Mouse (Mus musculus): Measurements from ENCODE around the gene Dzip3. TPM values are rescaled to one million over a fixed set of nuclear protein-coding genes. Genes with fewer than 3 reads are reported as not detected.

Gene Dzip3
- polyA plus RNA-seq, 1 experiment, result 54.2 TPM

GRCm38 (mm10) chr16:48890733-48891132 lies 103.2 kb downstream of the Dzip3 start:
- Histone ChIP-seq H3K27ac (ENCODE audit: insufficient read depth, low read length) (no peak overlapping the region), H3K4me3 (ENCODE audit: insufficient read depth, low read length) (no peak overlapping the region), H3K4me1 (ENCODE audit: control insufficient read depth, insufficient read depth, low read length) (no peaks in the 10 kb centered on the region)
- no peak for TF ChIP-seq POLR2A (IDR thresholded peaks at IDR 0.05; ENCODE audit: extremely low read depth, insufficient read depth, low read length)
- TF ChIP-seq CTCF (IDR thresholded peaks at IDR 0.05; ENCODE audit: extremely low read depth, insufficient read depth, low read length), result no peak

Other genes starting within 250 kb of the Dzip3 start
- gene Trat1, start 222.1 kb downstream of the Dzip3 start, polyA plus RNA-seq (2012; rRNA removed), result 0.58 and 1.4 TPM in 2 replicates
- gene Retnlb, start 177.3 kb downstream of the Dzip3 start, polyA plus RNA-seq (2012; rRNA removed), result not detected in 2 replicates
- 0.34 and 0.56 TPM in 2 replicates for gene Retnla, start 151.6 kb downstream of the Dzip3 start, polyA plus RNA-seq (2012; rRNA removed)
- gene Retnlg, start 121.5 kb downstream of the Dzip3 start, polyA plus RNA-seq (2012; rRNA removed), result 0.29 and 1.6 TPM in 2 replicates
- gene Cip2a, start within 50 bp of the Dzip3 start, polyA plus RNA-seq (2012; rRNA removed), result 1.9 and 2.1 TPM in 2 replicates
- gene Myh15, start 63.3 kb upstream of the Dzip3 start, polyA plus RNA-seq (2012; rRNA removed), result 0.44 and 0.45 TPM in 2 replicates